Mouse (Mus musculus) NIH3T3 (cell line): Measurements from ENCODE around the gene Was.
"Not testable (repeated sequence)": the region's sequence is repeated elsewhere in the genome, so short reads cannot be mapped to it uniquely, and the experiment has no call there.

Experiments used
- DNase-seq: peaks from one replicate; pipeline ENCODE4 v3.0.0-alpha.2; 2012; ENCODE audit warnings: low read depth

Was gene

GRCm38 (mm10) chrX:8090346-8090953 is at the start of gene Was:
Was (minus strand) TSS chrX:8090498.
- DNase-seq: no peak

- no peak for DNase-seq
Observed at GRCm38 (mm10) chrX:8139480-8139879, 49.2 kb upstream of the Was start.

- DNase-seq: no peak
Observed at GRCm38 (mm10) chrX:8135886-8136285, 45.6 kb upstream of the Was start.

- DNase-seq: peak; percentile 93
Observed at GRCm38 (mm10) chrX:8132017-8132976, 42.0 kb upstream of the Was start, which contains the start of gene Wdr13. Wdr13 (minus strand) TSS chrX:8132892.

- no peak for DNase-seq
Observed at GRCm38 (mm10) chrX:8131393-8131792, 41.1 kb upstream of the Was start.

- DNase-seq: peak; percentile 51
Observed at GRCm38 (mm10) chrX:8125235-8125634, 34.9 kb upstream of the Was start.

GRCm38 (mm10) chrX:8123821-8124470 is 33.6 kb upstream of the Was start:
- no peak for DNase-seq

- DNase-seq: no peak
Observed at GRCm38 (mm10) chrX:8117264-8117663, 27.0 kb upstream of the Was start.

GRCm38 (mm10) chrX:8115275-8115674 is 25.0 kb upstream of the Was start:
- peak; percentile 8 for DNase-seq

GRCm38 (mm10) chrX:8105019-8105418 is 14.7 kb upstream of the Was start:
- no peak for DNase-seq

GRCm38 (mm10) chrX:8102213-8102668 is 11.9 kb upstream of the Was start:
- no peak for DNase-seq

GRCm38 (mm10) chrX:8101017-8101416 is 10.7 kb upstream of the Was start:
- DNase-seq: peak; percentile 25

- no peak for DNase-seq
Observed at GRCm38 (mm10) chrX:8099435-8099834, 9.1 kb upstream of the Was start.

GRCm38 (mm10) chrX:8096787-8097242 is 6.5 kb upstream of the Was start:
- peak; percentile 97 for DNase-seq

GRCm38 (mm10) chrX:8096068-8096786 is 5.9 kb upstream of the Was start:
- not testable (repeated sequence) for DNase-seq

GRCm38 (mm10) chrX:8095546-8095945 is 5.2 kb upstream of the Was start:
- DNase-seq: no peak

- not testable (repeated sequence) for DNase-seq
Observed at GRCm38 (mm10) chrX:8090954-8091347, 653 bp upstream of the Was start.

- DNase-seq: no peak
Observed at GRCm38 (mm10) chrX:8089746-8090145, 552 bp downstream of the Was start.

GRCm38 (mm10) chrX:8085611-8086010 is 4.7 kb downstream of the Was start:
- DNase-seq: no peak

GRCm38 (mm10) chrX:8084771-8085259 is 5.5 kb downstream of the Was start:
- DNase-seq: peak; percentile 37

- no peak for DNase-seq
Observed at GRCm38 (mm10) chrX:8075104-8075503, 15.2 kb downstream of the Was start.
